Mouse (Mus musculus) E14TG2a.4 (cell line): Measurements from ENCODE around the gene Calcoco1.

ENCODE experiments used
- CTCF ChIP-seq: conservative IDR thresholded peaks from 2 replicates; pipeline ENCODE4 v1.5.1; 2014; ENCODE audit warnings: low read length
- NANOG ChIP-seq: IDR thresholded peaks from 2 replicates; pipeline ENCODE4 v1.6.1; 2014; ENCODE audit warnings: borderline replicate concordance, low read length, mixed read lengths
- POU5F1 ChIP-seq: IDR thresholded peaks from 2 replicates; pipeline ENCODE4 v1.6.1; 2014; ENCODE audit warnings: low read length, borderline replicate concordance

DNA sequence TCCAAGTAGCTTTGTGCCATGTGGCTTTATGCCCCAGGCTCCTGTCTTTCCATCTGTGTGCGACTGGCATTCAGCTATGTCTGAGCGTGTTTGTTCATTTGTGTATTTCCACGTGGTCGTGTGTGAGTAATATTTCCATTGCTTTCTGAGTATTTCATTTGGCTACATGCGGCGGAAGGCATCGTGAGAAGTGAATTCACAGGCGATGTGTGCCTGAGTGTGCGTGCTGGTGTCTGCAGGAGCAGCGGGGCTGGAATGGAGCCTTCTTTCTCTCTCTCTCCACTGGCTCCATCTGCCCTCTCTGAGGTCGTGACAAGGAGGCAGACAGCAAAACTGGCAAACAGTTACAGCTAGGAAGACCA, 24.1 kb upstream of the Calcoco1 start:
- TF ChIP-seq POU5F1 (no peak), CTCF (no peak), NANOG (no peak)
